Mouse (Mus musculus): ENCODE measurements around the gene Prnp. TPM values are rescaled to one million over a fixed set of nuclear protein-coding genes. Genes with fewer than 3 reads are reported as not detected.

The Prnp gene
- 63.8 and 69.9 TPM in 2 replicates for polyA plus RNA-seq (2015; fragmentation: Nextera tagmentation; extraction: Ambion mirVana)

DNA sequence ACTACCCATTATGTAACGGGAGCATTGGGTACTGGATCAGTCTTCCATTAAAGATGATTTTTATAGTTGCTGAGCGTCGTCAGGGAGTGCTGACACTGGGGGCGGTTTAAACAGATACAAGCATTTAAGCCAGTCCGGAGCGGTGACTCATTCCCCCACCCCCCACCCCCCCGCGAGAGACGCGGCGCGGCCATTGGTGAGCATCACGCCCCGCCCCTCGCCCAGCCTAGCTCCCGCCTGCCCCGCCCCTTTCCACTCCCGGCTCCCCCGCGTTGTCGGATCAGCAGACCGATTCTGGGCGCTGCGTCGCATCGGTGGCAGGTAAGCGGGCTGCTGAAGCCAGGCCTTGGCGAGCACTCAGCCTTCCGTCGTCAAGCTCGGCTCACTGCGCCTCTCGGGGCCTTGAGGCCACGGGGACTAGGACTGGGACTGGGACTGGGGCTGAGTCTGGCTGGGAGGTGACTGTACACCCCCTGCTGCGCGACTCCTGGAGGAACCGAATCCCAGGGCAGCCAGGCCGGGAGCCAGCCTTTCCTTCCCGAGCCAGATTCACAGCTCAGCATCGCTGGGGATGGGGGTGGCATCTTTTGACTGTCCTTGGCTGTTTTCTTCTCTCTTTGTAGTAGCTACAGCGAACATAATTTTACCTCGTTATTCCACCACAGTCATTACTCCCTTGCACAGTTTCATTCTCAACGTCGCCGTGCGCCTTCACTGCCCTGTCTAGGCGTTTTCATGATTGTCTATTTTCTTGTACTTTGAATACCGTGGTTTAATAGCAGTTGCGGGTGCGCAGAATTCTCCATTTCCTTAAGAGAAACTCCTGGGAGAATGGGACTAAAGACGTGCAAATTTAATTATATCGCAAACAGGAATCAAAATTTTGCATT lies at the start of gene Prnp, which contains the start of gene Prn:
Prnp (plus strand) TSS at position 246 of the 890 bp plus-strand sequence.
Prn (plus strand) TSS at position 275 of the 890 bp plus-strand sequence.
- DNase-seq (ENCODE audit: low spot score): peak; percentile 97
- WGBS: 6% methylated on average over 47 of the region's 52 CpGs
- no peaks in the 10 kb centered on the region for H3K36me3 ChIP-seq (ENCODE audit: insufficient read depth, low read length)
- peak within 1 kb of the TSS; percentile 80 for H3K27ac ChIP-seq
- no peak for TF ChIP-seq CTCF (IDR thresholded peaks at IDR 0.05; ENCODE audit: low read depth)
- peak within 1 kb of the TSS; percentile 63 for H3K4me3 ChIP-seq (replicated peaks; ENCODE audit: low read depth, low read length)
- peak; percentile 90 for ATAC-seq (replicated peaks; ENCODE audit: low FRiP score, low read depth)
- no peaks in the 10 kb centered on the region for H3K27me3 ChIP-seq (ENCODE audit: insufficient read depth, low read length)
- peak within 1 kb of the TSS; percentile 84 for H3K4me2 ChIP-seq (ENCODE audit: low read length)
- peak within 1 kb of the TSS; percentile 75 for H3K9ac ChIP-seq (ENCODE audit: low read depth, low read length)
- H3K9me3 ChIP-seq (replicated peaks; ENCODE audit: low read length): no peaks in the 10 kb centered on the region
- peaks cover 12% of the 10 kb centered on the region; the same call in 1 of the 2 replicates for H3K4me1 ChIP-seq (replicated peaks; ENCODE audit: insufficient read depth, low read length)

DNA sequence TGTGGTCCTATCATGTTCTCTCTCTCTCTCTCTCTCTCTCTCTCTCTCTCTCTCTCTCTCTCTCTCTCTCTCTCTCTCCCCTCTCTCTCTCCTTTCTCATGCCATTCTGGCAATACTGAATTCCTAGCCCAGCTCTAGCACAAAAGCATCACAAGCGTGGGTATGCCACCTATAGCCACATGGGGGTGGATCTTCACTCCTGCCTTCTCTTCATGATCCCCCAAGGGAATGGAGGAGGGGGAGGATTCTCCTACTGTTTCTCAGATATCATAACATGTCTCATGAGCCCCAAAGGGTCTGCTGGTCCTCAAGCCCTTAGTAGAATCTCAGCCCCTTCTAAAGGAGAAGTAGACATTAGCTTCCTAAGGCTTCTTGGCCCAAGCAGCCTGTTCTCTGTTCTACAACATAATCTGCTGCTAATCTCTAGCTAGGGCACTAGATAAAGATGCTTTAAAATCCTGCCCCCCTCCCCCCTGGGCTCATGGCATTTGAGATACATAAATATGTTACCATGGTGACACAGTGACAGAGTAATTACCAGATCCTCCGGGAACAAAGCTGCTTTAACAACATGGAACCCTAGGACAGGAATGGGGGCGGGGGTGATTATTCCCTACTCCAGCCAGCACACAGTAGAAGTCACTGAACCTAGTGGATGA lies 47.0 kb upstream of the Prnp start:
- DNase-seq (ENCODE audit: low spot score) (peak; percentile 2), ATAC-seq (replicated peaks; ENCODE audit: low FRiP score, low read depth) (no peak)
- TF ChIP-seq CTCF (IDR thresholded peaks at IDR 0.05; ENCODE audit: low read depth): no peak

DNA sequence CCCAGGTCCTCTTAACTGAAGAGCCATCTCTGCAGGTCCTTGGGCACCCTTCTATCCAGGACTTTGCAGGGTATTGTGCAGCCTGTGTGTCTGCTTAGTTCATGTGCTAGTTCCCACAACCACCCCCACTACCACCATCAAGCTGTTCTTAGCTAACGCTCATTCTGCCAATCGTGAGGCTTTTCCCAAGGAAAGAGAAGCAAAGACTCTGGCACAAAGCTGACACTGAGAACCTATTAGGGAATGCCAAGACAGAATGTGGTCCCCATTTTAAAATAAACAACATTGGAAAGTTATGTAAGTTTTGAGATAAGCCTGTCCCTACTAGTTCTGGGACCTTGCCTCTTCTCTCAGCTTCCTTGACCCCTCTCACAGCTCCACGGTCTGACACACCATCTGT lies 46.3 kb upstream of the Prnp start:
- no peaks in the 10 kb centered on the region for H3K4me1 ChIP-seq (replicated peaks; ENCODE audit: insufficient read depth, low read length)
- H3K27ac ChIP-seq: no peak overlapping the region
- 71% methylated on average over 3 of the region's 3 CpGs for WGBS
- no peak overlapping the region for H3K9ac ChIP-seq (ENCODE audit: low read depth, low read length)
- no peaks in the 10 kb centered on the region for H3K36me3 ChIP-seq (ENCODE audit: insufficient read depth, low read length)
- ATAC-seq (replicated peaks; ENCODE audit: low FRiP score, low read depth) (no peak), DNase-seq (ENCODE audit: low spot score) (no peak)
- no peaks in the 10 kb centered on the region for H3K9me3 ChIP-seq (replicated peaks; ENCODE audit: low read length)
- no peak overlapping the region for H3K4me3 ChIP-seq (replicated peaks; ENCODE audit: low read depth, low read length)
- TF ChIP-seq CTCF (IDR thresholded peaks at IDR 0.05; ENCODE audit: low read depth): no peak
- no peaks in the 10 kb centered on the region for H3K27me3 ChIP-seq (ENCODE audit: insufficient read depth, low read length)
- no peak overlapping the region for H3K4me2 ChIP-seq (ENCODE audit: low read length)

More for the DNA sequence above, 47.0 kb upstream of the Prnp start:
- Histone ChIP-seq H3K9me3 (replicated peaks; ENCODE audit: low read length) (no peaks in the 10 kb centered on the region), H3K27me3 (ENCODE audit: insufficient read depth, low read length) (no peaks in the 10 kb centered on the region), H3K9ac (ENCODE audit: low read depth, low read length) (no peak overlapping the region), H3K4me2 (ENCODE audit: low read length) (no peak overlapping the region), H3K4me3 (replicated peaks; ENCODE audit: low read depth, low read length) (no peak overlapping the region), H3K4me1 (replicated peaks; ENCODE audit: insufficient read depth, low read length) (no peaks in the 10 kb centered on the region), H3K27ac (no peak overlapping the region), H3K36me3 (ENCODE audit: insufficient read depth, low read length) (no peaks in the 10 kb centered on the region)
- 45% methylated on average over 3 of the region's 3 CpGs for WGBS

DNA sequence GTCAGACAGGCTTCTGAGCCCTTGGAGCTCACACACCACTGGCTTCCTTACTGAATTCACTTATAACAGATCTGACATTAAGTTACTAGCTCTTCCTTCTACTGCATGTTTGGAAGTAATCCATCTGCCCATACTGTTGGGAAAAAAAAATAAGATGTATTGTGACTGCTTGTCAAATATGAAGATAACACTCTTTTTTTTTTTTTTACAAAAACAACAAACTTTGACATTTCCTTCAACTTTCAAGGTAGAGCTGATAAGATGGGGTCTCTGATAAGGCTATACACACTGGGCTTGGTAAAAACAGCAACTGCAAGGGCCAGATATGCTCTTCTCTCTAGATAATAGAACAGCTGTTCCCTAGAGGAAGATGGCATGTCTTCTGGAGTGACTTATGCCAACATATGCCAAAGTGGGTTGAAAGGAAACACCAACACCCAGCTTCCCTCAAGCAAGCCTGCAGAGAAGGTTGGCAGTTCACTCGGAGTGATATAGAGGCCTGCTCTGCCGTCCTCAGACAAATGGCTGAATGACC lies 45.4 kb upstream of the Prnp start:
- no peak for TF ChIP-seq CTCF (IDR thresholded peaks at IDR 0.05; ENCODE audit: low read depth)
- Histone ChIP-seq H3K4me2 (ENCODE audit: low read length) (no peak overlapping the region), H3K9me3 (replicated peaks; ENCODE audit: low read length) (no peaks in the 10 kb centered on the region), H3K27me3 (ENCODE audit: insufficient read depth, low read length) (no peaks in the 10 kb centered on the region), H3K9ac (ENCODE audit: low read depth, low read length) (no peak overlapping the region), H3K27ac (no peak overlapping the region), H3K4me3 (replicated peaks; ENCODE audit: low read depth, low read length) (no peak overlapping the region), H3K36me3 (ENCODE audit: insufficient read depth, low read length) (no peaks in the 10 kb centered on the region), H3K4me1 (replicated peaks; ENCODE audit: insufficient read depth, low read length) (no peaks in the 10 kb centered on the region)
- no peak for DNase-seq (ENCODE audit: low spot score)
- ATAC-seq (replicated peaks; ENCODE audit: low FRiP score, low read depth): no peak
- 85% methylated on average over 2 of the region's 2 CpGs for WGBS

DNA sequence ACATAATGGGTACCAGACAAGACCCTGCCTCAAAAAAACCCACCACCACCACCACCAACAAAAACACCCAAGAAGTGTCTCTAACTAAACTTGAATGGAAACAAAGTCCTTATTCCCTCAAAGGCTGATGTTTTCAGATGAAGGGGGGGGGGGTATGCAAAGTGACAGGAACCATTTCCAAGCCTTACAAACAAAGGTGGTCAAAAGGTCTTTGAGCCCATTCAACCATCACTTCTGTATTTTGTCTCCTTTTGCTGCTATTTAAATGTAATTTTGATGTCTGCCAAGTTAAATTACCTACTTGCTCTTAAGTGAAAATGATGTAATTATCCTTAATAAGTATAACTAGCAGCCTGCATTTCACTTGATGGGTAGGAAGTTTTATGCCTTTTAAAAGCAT lies 43.1 kb upstream of the Prnp start:
- Histone ChIP-seq H3K4me1 (replicated peaks; ENCODE audit: insufficient read depth, low read length) (no peaks in the 10 kb centered on the region), H3K36me3 (ENCODE audit: insufficient read depth, low read length) (no peaks in the 10 kb centered on the region), H3K9ac (ENCODE audit: low read depth, low read length) (no peak overlapping the region), H3K27ac (no peak overlapping the region), H3K4me2 (ENCODE audit: low read length) (no peak overlapping the region), H3K27me3 (ENCODE audit: insufficient read depth, low read length) (no peaks in the 10 kb centered on the region), H3K4me3 (replicated peaks; ENCODE audit: low read depth, low read length) (no peak overlapping the region), H3K9me3 (replicated peaks; ENCODE audit: low read length) (no peaks in the 10 kb centered on the region)
- no peak for TF ChIP-seq CTCF (IDR thresholded peaks at IDR 0.05; ENCODE audit: low read depth)
- no peak for ATAC-seq (replicated peaks; ENCODE audit: low FRiP score, low read depth)
- DNase-seq (ENCODE audit: low spot score): no peak

DNA sequence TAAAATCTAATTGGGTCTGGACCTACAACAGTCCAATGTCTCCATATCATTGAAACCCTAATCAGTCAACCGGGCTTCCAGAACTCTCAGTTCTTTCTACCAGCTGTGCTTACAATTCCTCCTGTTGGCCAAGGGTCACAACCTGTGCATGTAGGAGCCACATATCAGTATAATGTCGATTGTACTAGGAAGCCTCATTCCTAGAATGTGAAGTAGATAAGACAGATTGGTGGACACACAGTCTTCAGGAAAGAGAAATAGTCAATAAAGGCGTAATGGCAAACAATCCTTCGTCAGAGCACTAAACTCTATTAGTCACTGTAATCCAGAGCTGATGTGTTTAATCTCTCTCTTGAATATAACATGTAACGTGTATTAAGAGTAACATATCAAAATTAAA lies 40.7 kb upstream of the Prnp start:
- H3K27ac ChIP-seq: no peak overlapping the region
- H3K9ac ChIP-seq (ENCODE audit: low read depth, low read length): no peak overlapping the region
- no peak overlapping the region for H3K4me3 ChIP-seq (replicated peaks; ENCODE audit: low read depth, low read length)
- H3K9me3 ChIP-seq (replicated peaks; ENCODE audit: low read length): no peaks in the 10 kb centered on the region
- 89% methylated on average over 5 of the region's 5 CpGs for WGBS
- H3K27me3 ChIP-seq (ENCODE audit: insufficient read depth, low read length): no peaks in the 10 kb centered on the region
- H3K4me1 ChIP-seq (replicated peaks; ENCODE audit: insufficient read depth, low read length): no peaks in the 10 kb centered on the region
- H3K36me3 ChIP-seq (ENCODE audit: insufficient read depth, low read length): no peaks in the 10 kb centered on the region
- TF ChIP-seq CTCF (IDR thresholded peaks at IDR 0.05; ENCODE audit: low read depth): no peak
- no peak overlapping the region for H3K4me2 ChIP-seq (ENCODE audit: low read length)
- no peak for DNase-seq (ENCODE audit: low spot score)
- no peak for ATAC-seq (replicated peaks; ENCODE audit: low FRiP score, low read depth)

Data from kidney, postnatal 0 days (tissue).